Mouse (Mus musculus): ENCODE data around the gene Olfr1395. TPM values are rescaled to one million over a fixed set of nuclear protein-coding genes. Genes with fewer than 3 reads are reported as not detected.

Gene Olfr1395
- not detected in 2 replicates for polyA plus RNA-seq (2015; fragmentation: Nextera tagmentation; extraction: Ambion mirVana)

GRCm38 (mm10) chr11:49141974-49142373 is at the start of gene Olfr1395:
Olfr1395 (plus strand) TSS chr11:49142274.

GRCm38 (mm10) chr11:49114774-49115173 is 27.3 kb upstream of the Olfr1395 start, which contains the start of gene Olfr1396:
Olfr1396 (minus strand) TSS chr11:49114874.

GRCm38 (mm10) chr11:49154077-49154476 is 12.0 kb downstream of the Olfr1395 start, which contains the start of gene Olfr1394:
Olfr1394 (plus strand) TSS chr11:49154377.

DNA sequence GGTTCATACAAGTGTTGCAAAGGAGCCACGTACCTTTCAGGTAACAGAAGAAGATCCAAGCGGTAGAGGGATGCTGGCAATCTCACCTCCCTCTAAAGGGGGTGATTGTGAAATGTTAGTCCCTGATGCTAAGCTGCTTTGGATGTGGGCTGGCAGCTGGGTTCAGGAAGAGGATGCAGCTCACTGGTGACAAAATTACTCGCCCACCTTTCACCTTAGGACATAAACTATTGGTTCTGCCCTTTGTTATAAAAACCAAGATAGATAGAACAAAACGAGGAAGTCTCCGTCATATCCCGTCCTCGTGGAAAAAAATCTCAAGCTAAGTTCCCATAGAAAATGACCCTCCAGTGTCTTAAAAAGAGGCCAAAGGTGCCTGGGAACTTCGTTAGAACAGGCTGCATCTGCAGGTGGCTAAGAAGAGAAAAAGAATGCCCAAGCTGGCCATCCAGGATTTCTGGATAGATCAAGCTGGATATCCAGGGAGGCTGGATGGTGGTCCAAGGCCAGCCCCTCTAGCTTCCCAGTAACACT is 44.9 kb downstream of the Olfr1395 start, which contains the start of gene Btnl9:
Gene Btnl9, minus strand, starts transcription at position 205 of the 534 bp plus-strand sequence.

Other genes with a start within 250 kb of the Olfr1395 start
- gene Gm5431, start 240.1 kb upstream of the Olfr1395 start, polyA plus RNA-seq (2015; fragmentation: Nextera tagmentation; extraction: Ambion mirVana): 0.44 and 0.68 TPM in 2 replicates
- 2.4 and 3.1 TPM in 2 replicates for gene Psme2b, start 196.1 kb upstream of the Olfr1395 start, polyA plus RNA-seq (2015; fragmentation: Nextera tagmentation; extraction: Ambion mirVana)
- gene Olfr56, start 163.4 kb upstream of the Olfr1395 start, polyA plus RNA-seq (2015; fragmentation: Nextera tagmentation; extraction: Ambion mirVana): 0.05 and 0.10 TPM in 2 replicates
- gene 9930111J21Rik1, start 162.9 kb upstream of the Olfr1395 start, polyA plus RNA-seq (2015; fragmentation: Nextera tagmentation; extraction: Ambion mirVana): 0.51 and 0.56 TPM in 2 replicates
- gene Gm12185, start 150.0 kb upstream of the Olfr1395 start, polyA plus RNA-seq (2015; fragmentation: Nextera tagmentation; extraction: Ambion mirVana): 0.02 TPM in 1 of 2 replicates, not detected in the other
- gene Tgtp1, start 148.1 kb upstream of the Olfr1395 start, polyA plus RNA-seq (2015; fragmentation: Nextera tagmentation; extraction: Ambion mirVana): 0.29 and 0.78 TPM in 2 replicates
- gene 9930111J21Rik2, start 91.0 kb upstream of the Olfr1395 start, polyA plus RNA-seq (2015; fragmentation: Nextera tagmentation; extraction: Ambion mirVana): 0.69 and 0.95 TPM in 2 replicates
- 0.36 and 0.54 TPM in 2 replicates for gene Tgtp2, start 78.1 kb upstream of the Olfr1395 start, polyA plus RNA-seq (2015; fragmentation: Nextera tagmentation; extraction: Ambion mirVana)
- gene Ifi47, start 65.7 kb upstream of the Olfr1395 start, polyA plus RNA-seq (2015; fragmentation: Nextera tagmentation; extraction: Ambion mirVana): 2.7 and 3.1 TPM in 2 replicates
- 0.12 and 0.13 TPM in 2 replicates for gene Olfr1396, start 27.4 kb upstream of the Olfr1395 start, polyA plus RNA-seq (2015; fragmentation: Nextera tagmentation; extraction: Ambion mirVana)
- not detected in 2 replicates for gene Olfr1394, start 12.1 kb downstream of the Olfr1395 start, polyA plus RNA-seq (2015; fragmentation: Nextera tagmentation; extraction: Ambion mirVana)
- 3.6 and 4.6 TPM in 2 replicates for gene Btnl9, start 44.9 kb downstream of the Olfr1395 start, polyA plus RNA-seq (2015; fragmentation: Nextera tagmentation; extraction: Ambion mirVana)
- 13.0 and 14.6 TPM in 2 replicates for gene Zfp62, start 61.0 kb downstream of the Olfr1395 start, polyA plus RNA-seq (2015; fragmentation: Nextera tagmentation; extraction: Ambion mirVana)
- 37.9 and 43.1 TPM in 2 replicates for gene Mgat1, start 101.9 kb downstream of the Olfr1395 start, polyA plus RNA-seq (2015; fragmentation: Nextera tagmentation; extraction: Ambion mirVana)
- gene Olfr1393, start 136.0 kb downstream of the Olfr1395 start, polyA plus RNA-seq (2015; fragmentation: Nextera tagmentation; extraction: Ambion mirVana): 0.09 TPM in 1 of 2 replicates, not detected in the other
- not detected in 2 replicates for gene Olfr1392, start 143.0 kb downstream of the Olfr1395 start, polyA plus RNA-seq (2015; fragmentation: Nextera tagmentation; extraction: Ambion mirVana)
- gene Olfr10, start 162.5 kb downstream of the Olfr1395 start, polyA plus RNA-seq (2015; fragmentation: Nextera tagmentation; extraction: Ambion mirVana): not detected in 2 replicates
- not detected in 2 replicates for gene Olfr1391, start 180.5 kb downstream of the Olfr1395 start, polyA plus RNA-seq (2015; fragmentation: Nextera tagmentation; extraction: Ambion mirVana)
- gene Olfr1390, start 192.9 kb downstream of the Olfr1395 start, polyA plus RNA-seq (2015; fragmentation: Nextera tagmentation; extraction: Ambion mirVana): not detected in 2 replicates